Mouse (Mus musculus) colon, adult 2 months (tissue): ENCODE results near the gene Dgka. TPM values are rescaled to one million over a fixed set of nuclear protein-coding genes. Genes with fewer than 3 reads are reported as not detected.

Experiments used
- polyA plus RNA-seq: library from polyadenylated mRNA; depleted of rRNA; stranded (reverse); fragments of >200 nt; gene quantifications from 2 replicates; pipeline ENCODE4 v1.2.3, GENCODE M21; 2012; rRNA removed

Dgka gene
- 80.2 and 87.4 TPM in 2 replicates for polyA plus RNA-seq

DNA sequence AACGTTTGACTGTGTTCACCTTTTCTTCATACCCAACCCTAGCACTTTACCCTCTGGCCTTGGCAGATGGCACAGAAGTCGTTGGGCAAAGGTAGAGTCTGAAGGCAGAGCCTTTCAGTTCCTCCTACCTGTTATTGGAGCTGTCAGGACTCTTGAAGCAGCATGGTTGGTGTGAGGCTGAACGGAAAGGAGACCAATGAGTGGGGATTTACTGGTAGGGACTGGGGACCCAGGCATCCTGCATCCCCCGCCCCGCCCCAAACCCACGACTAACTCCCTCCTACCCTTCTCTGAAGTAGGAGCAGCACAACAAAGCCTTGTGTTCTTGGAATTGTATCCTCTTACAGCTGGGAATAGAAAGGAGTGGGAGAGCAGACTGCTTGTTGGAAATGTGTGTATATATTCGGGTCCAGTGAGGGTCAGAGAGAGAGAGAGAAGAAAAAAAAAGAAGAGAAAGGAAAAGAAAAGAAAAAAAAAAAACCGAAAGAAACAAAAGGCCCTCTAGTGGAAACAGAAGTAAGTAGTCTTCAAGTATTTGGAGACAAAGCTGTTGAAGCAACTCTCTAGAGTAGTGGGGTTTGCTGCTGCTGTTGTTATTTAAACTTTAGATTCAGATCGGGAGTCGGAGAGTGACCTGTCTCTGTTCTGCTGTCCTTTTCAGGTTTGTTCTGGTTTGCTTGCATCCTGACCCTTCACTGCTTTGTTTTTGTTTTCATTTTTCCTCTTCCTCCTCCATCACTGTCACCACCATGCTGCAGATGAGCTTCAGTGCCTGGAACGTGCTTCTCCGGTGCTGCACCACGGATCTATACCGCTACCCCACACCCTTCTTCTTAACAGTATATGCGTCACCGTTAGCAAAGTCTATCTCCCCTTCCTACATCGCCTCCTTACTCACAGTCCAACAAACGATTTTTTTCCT, at the start of gene Dgka:
Gene Dgka, minus strand, starts transcription at position 176 of the 922 bp plus-strand sequence.

DNA sequence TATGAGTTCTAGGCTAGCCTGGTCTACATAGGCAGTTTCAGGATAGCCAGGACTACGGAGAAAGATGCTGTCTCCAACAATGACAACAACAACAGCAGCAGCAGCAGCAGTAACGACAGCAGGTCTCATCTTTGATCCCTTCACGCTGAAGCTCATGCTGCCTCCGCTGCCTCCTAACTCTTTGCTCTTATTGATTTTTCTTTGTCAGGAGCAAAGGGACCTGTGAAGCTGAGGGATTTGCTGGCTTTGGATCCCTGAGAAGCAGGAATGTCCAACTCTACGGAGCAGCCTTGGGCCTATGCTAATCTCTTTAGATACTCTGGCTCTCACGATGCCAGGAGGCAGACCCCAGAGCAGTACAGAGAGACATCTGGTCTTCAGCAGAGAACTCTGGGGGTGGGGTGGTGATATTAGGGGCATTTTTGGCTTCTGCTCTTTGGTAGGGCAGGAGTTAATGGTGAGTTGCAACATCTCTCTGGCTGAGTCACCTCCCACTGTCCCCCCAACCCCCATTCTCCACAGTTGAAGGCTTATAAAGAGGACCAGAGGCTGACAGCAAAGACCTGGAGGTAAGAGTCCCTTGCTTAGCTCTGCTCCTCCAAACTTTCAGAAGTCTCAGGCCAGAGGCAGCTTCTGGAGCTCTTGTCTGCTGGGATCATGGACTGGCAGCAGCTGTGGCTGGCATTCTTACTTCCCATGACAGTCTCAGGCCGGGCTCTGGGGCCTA, 45.9 kb upstream of the Dgka start, which contains the start of gene Mmp19:
Gene Mmp19, plus strand, starts transcription at position 513 of the 727 bp plus-strand sequence.

DNA sequence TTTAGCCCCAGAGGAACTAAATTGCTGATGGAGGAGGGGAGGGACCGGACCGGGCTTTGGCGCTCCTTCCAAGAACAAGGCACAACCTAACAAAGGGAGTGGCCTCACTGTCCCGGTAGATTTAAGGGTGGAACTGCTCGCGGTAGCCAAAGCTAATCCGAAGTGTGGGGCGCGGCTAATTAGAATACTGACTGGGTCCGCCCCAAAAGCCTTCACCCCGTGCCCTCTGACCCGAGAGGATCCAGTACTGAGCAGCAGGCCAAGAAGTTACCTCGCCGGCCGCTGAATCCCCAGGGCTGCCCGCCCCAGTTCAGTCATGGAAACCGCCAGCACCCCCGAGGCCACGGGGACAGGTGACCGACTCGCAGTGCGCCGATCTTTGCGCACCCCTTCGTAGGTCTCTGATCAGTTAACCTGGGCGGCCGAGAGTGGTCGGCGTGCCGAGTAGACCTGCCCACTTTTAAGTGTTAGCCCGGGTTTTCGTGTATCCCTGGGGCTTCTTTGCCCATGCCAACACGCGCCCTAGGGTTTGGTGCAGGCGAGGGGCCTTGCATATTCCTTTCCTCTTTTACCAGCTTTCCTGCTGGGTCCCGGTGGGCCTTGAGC, 3.1 kb upstream of the Dgka start, which contains the start of gene Pym1:
Gene Pym1, plus strand, starts transcription at position 244 of the 606 bp plus-strand sequence.

GRCm38 (mm10) chr10:128704491-128705316, 40.0 kb downstream of the Dgka start, which contains the start of gene Cdk2:
Cdk2 (minus strand) TSS chr10:128705031.

DNA sequence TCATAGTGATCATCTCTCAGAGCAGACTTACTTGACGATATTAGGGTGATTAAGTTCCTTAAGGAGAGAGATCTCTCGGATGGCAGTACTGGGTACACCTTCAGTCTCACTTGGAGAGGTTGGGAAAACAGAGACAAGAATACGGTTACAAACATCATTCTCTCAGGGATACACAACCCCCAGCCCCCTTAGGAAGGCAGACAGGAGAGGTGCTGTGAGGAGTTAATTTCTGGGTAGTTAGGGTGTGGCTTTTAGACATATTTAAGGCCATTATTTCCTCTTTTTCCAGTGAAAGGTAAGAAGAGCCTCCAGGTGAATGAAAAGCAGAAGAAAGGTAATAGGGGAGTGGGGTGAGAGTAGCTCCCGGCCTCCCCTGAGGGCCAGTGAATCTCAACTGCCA, 40.8 kb downstream of the Dgka start, which contains the start of gene Pmel:
Gene Pmel, plus strand, starts transcription at position 301 of the 400 bp plus-strand sequence.

GRCm38 (mm10) chr10:128695992-128696807, 48.5 kb downstream of the Dgka start, which contains the start of gene Rab5b:
Rab5b (minus strand) TSS chr10:128696264.

GRCm38 (mm10) chr10:128673763-128674468, 70.7 kb downstream of the Dgka start, which contains the start of gene Suox:
Suox (minus strand) TSS chr10:128674073.

Other genes with a start within 250 kb of the Dgka start
- gene Myl6b, start 246.2 kb downstream of the Dgka start, polyA plus RNA-seq = 1.6 and 2.1 TPM in 2 replicates
- 66.7 and 76.5 TPM in 2 replicates for gene Esyt1, start 219.0 kb downstream of the Dgka start, polyA plus RNA-seq
- gene Zc3h10, start 197.1 kb downstream of the Dgka start, polyA plus RNA-seq = 15.6 and 20.1 TPM in 2 replicates
- gene Rpl41, start 195.6 kb downstream of the Dgka start, polyA plus RNA-seq = 2,287 and 3,176 TPM in 2 replicates
- 11.8 and 15.3 TPM in 2 replicates for gene Pa2g4, start 178.9 kb downstream of the Dgka start, polyA plus RNA-seq
- 84.1 and 97.8 TPM in 2 replicates for gene Erbb3, start 155.2 kb downstream of the Dgka start, polyA plus RNA-seq
- 948 and 1,040 TPM in 2 replicates for gene Rps26, start 118.1 kb downstream of the Dgka start, polyA plus RNA-seq
- 0.83 and 1.3 TPM in 2 replicates for gene Ikzf4, start 98.9 kb downstream of the Dgka start, polyA plus RNA-seq
- gene Suox, start 70.8 kb downstream of the Dgka start, polyA plus RNA-seq = 10.0 and 12.2 TPM in 2 replicates
- gene Rab5b, start 48.6 kb downstream of the Dgka start, polyA plus RNA-seq = 51.6 and 59.7 TPM in 2 replicates
- 3.2 and 3.4 TPM in 2 replicates for gene Pmel, start 40.7 kb downstream of the Dgka start, polyA plus RNA-seq
- gene Cdk2, start 39.8 kb downstream of the Dgka start, polyA plus RNA-seq = 11.2 and 11.4 TPM in 2 replicates
- 17.4 and 19.1 TPM in 2 replicates for gene Pym1, start 3.0 kb upstream of the Dgka start, polyA plus RNA-seq
- 4.8 and 5.0 TPM in 2 replicates for gene Mmp19, start 46.1 kb upstream of the Dgka start, polyA plus RNA-seq
- gene Dnajc14, start 59.2 kb upstream of the Dgka start, polyA plus RNA-seq = 15.2 and 16.5 TPM in 2 replicates
- 17.7 and 17.9 TPM in 2 replicates for gene Tmem198b, start 59.5 kb upstream of the Dgka start, polyA plus RNA-seq
- gene Sarnp, start 72.5 kb upstream of the Dgka start, polyA plus RNA-seq = 2.0 and 2.3 TPM in 2 replicates
- gene Ormdl2, start 76.8 kb upstream of the Dgka start, polyA plus RNA-seq = 90.8 and 92.6 TPM in 2 replicates
- 1.5 and 1.6 TPM in 2 replicates for gene Gdf11, start 146.9 kb upstream of the Dgka start, polyA plus RNA-seq
- 225 and 259 TPM in 2 replicates for gene Cd63, start 156.1 kb upstream of the Dgka start, polyA plus RNA-seq
- 28.4 and 36.4 TPM in 2 replicates for gene Rdh5, start 178.0 kb upstream of the Dgka start, polyA plus RNA-seq
- gene Bloc1s1, start 179.2 kb upstream of the Dgka start, polyA plus RNA-seq = 151 TPM in 2 replicates
- gene Itga7, start 189.0 kb upstream of the Dgka start, polyA plus RNA-seq = 56.9 and 58.2 TPM in 2 replicates
- gene Mettl7b, start 216.1 kb upstream of the Dgka start, polyA plus RNA-seq = 159 and 171 TPM in 2 replicates
- not detected in 2 replicates for gene Olfr9, start 244.6 kb upstream of the Dgka start, polyA plus RNA-seq